Mouse (Mus musculus): ENCODE results near the gene Arpc1a.

Arpc1a gene

DNA sequence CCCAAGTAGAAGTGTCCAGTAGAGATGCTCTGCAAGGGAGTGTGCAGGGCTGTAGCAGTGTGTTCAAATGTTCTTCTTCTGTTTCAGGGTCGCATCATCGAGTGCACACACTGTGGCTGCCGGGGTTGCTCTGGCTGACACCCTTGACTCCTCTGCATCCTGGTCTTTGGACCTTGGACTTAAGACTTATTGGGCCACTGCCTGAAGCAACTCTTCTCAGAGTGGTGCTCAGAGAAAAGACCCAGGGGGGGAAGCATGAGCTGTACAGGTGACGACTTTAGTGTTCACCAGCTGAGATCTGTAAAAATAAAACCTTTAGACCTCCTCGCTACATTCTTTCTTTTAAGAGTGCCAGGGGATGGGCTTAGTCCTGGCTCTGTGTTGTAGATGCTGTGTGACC is 64.1 kb downstream of the Arpc1a start:
- no peak for DNase-seq

DNA sequence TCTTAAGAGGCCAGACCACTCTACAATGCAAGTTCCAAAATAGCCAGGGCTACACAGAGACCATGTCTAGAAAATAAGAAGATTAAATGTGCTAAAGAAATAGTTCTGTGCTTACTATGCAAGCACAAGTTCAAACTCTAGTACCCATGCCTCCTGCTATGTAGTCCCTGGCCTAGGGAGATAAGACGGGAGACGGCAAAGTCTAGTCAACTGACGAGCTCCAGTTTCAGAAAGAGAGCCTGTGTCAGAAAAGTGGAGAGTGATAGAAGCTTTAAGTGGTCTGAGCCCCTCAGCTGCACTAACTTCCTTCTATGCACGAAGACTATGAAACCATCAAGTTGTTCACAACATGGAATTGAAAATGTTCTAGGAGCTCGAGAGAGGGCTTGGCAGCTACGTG is 65.7 kb downstream of the Arpc1a start:
- DNase-seq = no peak

DNA sequence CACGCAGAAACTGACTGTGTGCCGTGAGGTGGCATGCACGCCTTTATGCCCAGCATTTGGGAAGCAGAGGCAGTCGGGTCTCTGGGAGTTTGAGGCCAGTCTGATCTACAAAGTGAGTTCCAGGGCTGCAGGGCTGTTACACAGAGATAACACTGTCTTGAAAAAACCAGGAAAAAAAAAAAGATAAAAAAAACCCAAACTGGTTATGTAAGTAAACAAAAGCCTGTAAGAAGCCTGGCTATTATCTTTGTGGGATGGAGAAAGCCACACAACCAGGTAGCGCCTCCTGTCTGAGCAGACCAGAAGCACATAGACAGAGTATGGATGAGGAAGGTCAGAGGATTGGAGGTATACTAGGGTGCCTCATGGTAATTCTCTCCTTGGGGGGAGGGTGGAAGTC is 69.1 kb downstream of the Arpc1a start:
- DNase-seq = no peak

Data from B cell, adult 2 months (primary cell).